Mouse (Mus musculus): ENCODE results near the gene Dpf2. TPM values are rescaled to one million over a fixed set of nuclear protein-coding genes. Genes with fewer than 3 reads are reported as not detected.

Gene Dpf2
- 131 and 145 TPM in 2 replicates for polyA plus RNA-seq (2014; fragmentation: Nextera tagmentation; extraction: Ambion mirVana)

GRCm38 (mm10) chr19:5913007-5913719 is at the start of gene Dpf2:
TSS of gene Dpf2 (minus strand) at chr19:5913010.
- Histone ChIP-seq H3K36me3 (ENCODE audit: control insufficient read depth, insufficient read depth, low read length) (peaks cover 14% of the 10 kb centered on the region), H3K4me3 (ENCODE audit: low read depth, low read length) (peak within 1 kb of the TSS; percentile 71), H3K9ac (ENCODE audit: low read length) (peak within 1 kb of the TSS; percentile 87), H3K9me3 (ENCODE audit: control insufficient read depth, low read length) (no peaks in the 10 kb centered on the region), H3K4me2 (ENCODE audit: low read length) (peak within 1 kb of the TSS; percentile 67), H3K4me1 (replicated peaks; ENCODE audit: control insufficient read depth, insufficient read depth, low read length) (peaks cover 24% of the 10 kb centered on the region), H3K27ac (ENCODE audit: low read depth) (peak within 1 kb of the TSS; percentile 76), H3K27me3 (replicated peaks; ENCODE audit: control insufficient read depth, insufficient read depth, low read length) (no peaks in the 10 kb centered on the region)
- ATAC-seq (replicated peaks; ENCODE audit: low FRiP score, low TSS enrichment, low read depth) (peak; percentile 58; the same call in 1 of the 2 replicates), DNase-seq (ENCODE audit: low spot score) (no peak)
- 16% methylated on average over 13 of the region's 13 CpGs for WGBS

- Histone ChIP-seq H3K27ac (ENCODE audit: low read depth) (no peak overlapping the region), H3K4me2 (ENCODE audit: low read length) (no peak overlapping the region), H3K9me3 (ENCODE audit: control insufficient read depth, low read length) (no peaks in the 10 kb centered on the region), H3K9ac (ENCODE audit: low read length) (no peak overlapping the region), H3K36me3 (ENCODE audit: control insufficient read depth, insufficient read depth, low read length) (peaks cover 66% of the 10 kb centered on the region), H3K4me3 (ENCODE audit: low read depth, low read length) (no peak overlapping the region), H3K27me3 (replicated peaks; ENCODE audit: control insufficient read depth, insufficient read depth, low read length) (no peaks in the 10 kb centered on the region), H3K4me1 (replicated peaks; ENCODE audit: control insufficient read depth, insufficient read depth, low read length) (peaks cover 8% of the 10 kb centered on the region)
- no peak for DNase-seq (ENCODE audit: low spot score)
- no peak for ATAC-seq (replicated peaks; ENCODE audit: low FRiP score, low TSS enrichment, low read depth)
- WGBS = 82% methylated on average over 5 of the region's 5 CpGs
These were observed 44.6 kb upstream of the Dpf2 start for GRCm38 (mm10) chr19:5957371-5957770.

- peak overlapping the region; percentile 20; the same call in 1 of the 2 replicates for H3K27ac ChIP-seq (ENCODE audit: low read depth)
- H3K4me3 ChIP-seq (ENCODE audit: low read depth, low read length) = no peak overlapping the region
- H3K4me1 ChIP-seq (replicated peaks; ENCODE audit: control insufficient read depth, insufficient read depth, low read length) = peaks cover 7% of the 10 kb centered on the region
- H3K4me2 ChIP-seq (ENCODE audit: low read length) = no peak overlapping the region
- ATAC-seq (replicated peaks; ENCODE audit: low FRiP score, low TSS enrichment, low read depth) (peak; percentile 65), DNase-seq (ENCODE audit: low spot score) (peak; percentile 90)
- no peaks in the 10 kb centered on the region for H3K27me3 ChIP-seq (replicated peaks; ENCODE audit: control insufficient read depth, insufficient read depth, low read length)
- H3K36me3 ChIP-seq (ENCODE audit: control insufficient read depth, insufficient read depth, low read length) = peaks cover 71% of the 10 kb centered on the region
- H3K9ac ChIP-seq (ENCODE audit: low read length) = no peak overlapping the region
- H3K9me3 ChIP-seq (ENCODE audit: control insufficient read depth, low read length) = no peaks in the 10 kb centered on the region
- WGBS = 21% methylated on average over 3 of the region's 3 CpGs
These were observed 43.9 kb upstream of the Dpf2 start for GRCm38 (mm10) chr19:5956685-5957084.

- H3K27ac ChIP-seq (ENCODE audit: low read depth) = peak overlapping the region; percentile 20
- DNase-seq (ENCODE audit: low spot score) (peak; percentile 75), ATAC-seq (replicated peaks; ENCODE audit: low FRiP score, low TSS enrichment, low read depth) (peak; percentile 38)
- WGBS = 70% methylated on average over 28 of the region's 28 CpGs
- peaks cover 7% of the 10 kb centered on the region for H3K4me1 ChIP-seq (replicated peaks; ENCODE audit: control insufficient read depth, insufficient read depth, low read length)
- H3K27me3 ChIP-seq (replicated peaks; ENCODE audit: control insufficient read depth, insufficient read depth, low read length) = no peaks in the 10 kb centered on the region
- H3K4me2 ChIP-seq (ENCODE audit: low read length) = peak overlapping the region; percentile 9
- peaks cover 74% of the 10 kb centered on the region for H3K36me3 ChIP-seq (ENCODE audit: control insufficient read depth, insufficient read depth, low read length)
- H3K9me3 ChIP-seq (ENCODE audit: control insufficient read depth, low read length) = no peaks in the 10 kb centered on the region
- H3K9ac ChIP-seq (ENCODE audit: low read length) = no peak overlapping the region
- no peak overlapping the region for H3K4me3 ChIP-seq (ENCODE audit: low read depth, low read length)
These were observed 43.2 kb upstream of the Dpf2 start for GRCm38 (mm10) chr19:5955704-5956670.

GRCm38 (mm10) chr19:5954936-5955335 is 42.1 kb upstream of the Dpf2 start:
- Histone ChIP-seq H3K9ac (ENCODE audit: low read length) (no peak overlapping the region), H3K27ac (ENCODE audit: low read depth) (no peak overlapping the region), H3K27me3 (replicated peaks; ENCODE audit: control insufficient read depth, insufficient read depth, low read length) (no peaks in the 10 kb centered on the region), H3K36me3 (ENCODE audit: control insufficient read depth, insufficient read depth, low read length) (peaks cover 84% of the 10 kb centered on the region), H3K4me2 (ENCODE audit: low read length) (no peak overlapping the region), H3K9me3 (ENCODE audit: control insufficient read depth, low read length) (no peaks in the 10 kb centered on the region), H3K4me1 (replicated peaks; ENCODE audit: control insufficient read depth, insufficient read depth, low read length) (peaks cover 7% of the 10 kb centered on the region), H3K4me3 (ENCODE audit: low read depth, low read length) (no peak overlapping the region)
- ATAC-seq (replicated peaks; ENCODE audit: low FRiP score, low TSS enrichment, low read depth) (no peak), DNase-seq (ENCODE audit: low spot score) (no peak)
- 89% methylated on average over 10 of the region's 10 CpGs for WGBS

- H3K4me1 ChIP-seq (replicated peaks; ENCODE audit: control insufficient read depth, insufficient read depth, low read length) = peaks cover 7% of the 10 kb centered on the region
- no peak overlapping the region for H3K27ac ChIP-seq (ENCODE audit: low read depth)
- whole genome bisulfite sequencing = 74% methylated on average over 22 of the region's 22 CpGs
- no peaks in the 10 kb centered on the region for H3K27me3 ChIP-seq (replicated peaks; ENCODE audit: control insufficient read depth, insufficient read depth, low read length)
- no peak overlapping the region for H3K4me2 ChIP-seq (ENCODE audit: low read length)
- H3K9me3 ChIP-seq (ENCODE audit: control insufficient read depth, low read length) = no peaks in the 10 kb centered on the region
- H3K4me3 ChIP-seq (ENCODE audit: low read depth, low read length) = no peak overlapping the region
- H3K9ac ChIP-seq (ENCODE audit: low read length) = no peak overlapping the region
- H3K36me3 ChIP-seq (ENCODE audit: control insufficient read depth, insufficient read depth, low read length) = peaks cover 87% of the 10 kb centered on the region
- DNase-seq (ENCODE audit: low spot score) (no peak), ATAC-seq (replicated peaks; ENCODE audit: low FRiP score, low TSS enrichment, low read depth) (no peak)
These were observed 41.4 kb upstream of the Dpf2 start for GRCm38 (mm10) chr19:5954031-5954710.

- H3K9me3 ChIP-seq (ENCODE audit: control insufficient read depth, low read length) = no peaks in the 10 kb centered on the region
- H3K4me2 ChIP-seq (ENCODE audit: low read length) = no peak overlapping the region
- H3K4me1 ChIP-seq (replicated peaks; ENCODE audit: control insufficient read depth, insufficient read depth, low read length) = peaks cover 7% of the 10 kb centered on the region
- WGBS = 90% methylated on average over 19 of the region's 19 CpGs
- H3K27ac ChIP-seq (ENCODE audit: low read depth) = no peak overlapping the region; the same call in 1 of the 2 replicates
- no peak for ATAC-seq (replicated peaks; ENCODE audit: low FRiP score, low TSS enrichment, low read depth)
- H3K27me3 ChIP-seq (replicated peaks; ENCODE audit: control insufficient read depth, insufficient read depth, low read length) = no peaks in the 10 kb centered on the region
- no peak overlapping the region for H3K4me3 ChIP-seq (ENCODE audit: low read depth, low read length)
- H3K36me3 ChIP-seq (ENCODE audit: control insufficient read depth, insufficient read depth, low read length) = peaks cover 87% of the 10 kb centered on the region
- no peak for DNase-seq (ENCODE audit: low spot score)
- H3K9ac ChIP-seq (ENCODE audit: low read length) = no peak overlapping the region; the same call in 1 of the 2 replicates
These were observed 40.5 kb upstream of the Dpf2 start for GRCm38 (mm10) chr19:5953201-5953770.
